Mouse (Mus musculus): ENCODE results near the gene Etv2.

Etv2 gene

DNA sequence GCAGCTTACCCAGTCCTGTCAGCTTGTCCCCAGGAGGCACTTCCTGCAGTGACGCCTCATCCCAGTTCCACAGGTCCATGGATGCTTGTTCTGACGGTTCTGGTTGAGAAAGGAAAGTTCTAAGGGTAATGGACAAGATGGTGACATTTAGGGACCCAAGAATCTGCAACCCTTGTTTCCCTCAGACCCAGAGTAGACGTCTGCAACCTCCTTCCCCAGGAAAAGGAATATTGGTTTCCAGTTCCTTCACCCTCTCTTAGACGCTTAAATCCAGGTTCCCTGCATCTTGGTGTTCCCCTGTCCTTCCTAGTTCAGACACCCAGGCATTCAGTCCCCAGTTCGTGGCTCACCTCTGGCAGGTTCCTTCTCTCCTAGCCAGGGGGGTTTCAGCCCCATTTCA is at the start of gene Etv2:
Etv2 (minus strand) TSS at position 101 of the 400 bp plus-strand sequence.
- CTCF ChIA-PET = interaction anchor here (0.5 to 0.7 kb wide), 2 partner anchors 22 to 270 kb away, joined by 3 to 8 read pairs; no protein-coding TSS in a partner anchor

DNA sequence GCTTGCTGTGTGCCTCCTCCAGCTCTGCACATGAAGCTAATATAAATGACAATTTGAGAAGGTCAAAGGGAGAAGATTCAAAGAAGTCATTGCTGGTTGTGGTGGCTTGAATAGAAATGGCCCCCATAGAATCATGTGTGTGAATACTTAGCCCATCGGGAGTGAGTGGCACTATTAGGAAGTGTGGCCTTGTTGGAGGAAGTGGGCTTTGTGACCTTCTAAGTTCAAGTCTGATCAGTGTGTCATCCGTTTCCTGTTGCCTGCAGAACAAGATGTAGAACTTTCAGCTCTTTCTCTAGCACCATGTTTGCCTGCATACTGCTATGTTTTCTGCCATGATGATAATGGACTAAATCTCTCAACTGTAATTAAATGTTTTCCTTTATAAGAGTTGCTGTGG is 47.8 kb upstream of the Etv2 start:
- CTCF ChIA-PET = interaction anchor here (0.6 kb wide), 1 partner anchor 177 kb away, joined by 9 read pairs; no protein-coding TSS in a partner anchor

DNA sequence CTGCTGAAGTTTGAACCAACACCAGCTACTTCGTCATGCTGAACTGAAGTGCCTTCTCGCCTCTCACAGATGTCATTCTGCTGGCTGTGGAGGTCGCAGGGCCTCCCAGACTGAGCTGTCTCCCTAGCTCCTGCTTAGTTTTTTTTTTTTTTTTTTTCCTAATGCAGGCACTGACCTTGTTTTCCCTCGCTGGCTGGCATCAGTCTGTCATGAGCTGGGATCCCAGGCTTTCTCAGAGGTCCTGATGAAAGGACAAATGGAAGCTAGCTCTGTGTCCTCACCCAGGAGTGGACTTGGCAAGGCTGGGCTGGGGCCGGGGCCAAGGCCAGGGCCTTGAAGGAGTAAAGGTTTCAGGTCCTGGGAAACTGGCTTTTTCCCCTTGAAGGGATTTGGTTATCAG is 46.2 kb upstream of the Etv2 start:
- CTCF ChIA-PET = no interaction called here

DNA sequence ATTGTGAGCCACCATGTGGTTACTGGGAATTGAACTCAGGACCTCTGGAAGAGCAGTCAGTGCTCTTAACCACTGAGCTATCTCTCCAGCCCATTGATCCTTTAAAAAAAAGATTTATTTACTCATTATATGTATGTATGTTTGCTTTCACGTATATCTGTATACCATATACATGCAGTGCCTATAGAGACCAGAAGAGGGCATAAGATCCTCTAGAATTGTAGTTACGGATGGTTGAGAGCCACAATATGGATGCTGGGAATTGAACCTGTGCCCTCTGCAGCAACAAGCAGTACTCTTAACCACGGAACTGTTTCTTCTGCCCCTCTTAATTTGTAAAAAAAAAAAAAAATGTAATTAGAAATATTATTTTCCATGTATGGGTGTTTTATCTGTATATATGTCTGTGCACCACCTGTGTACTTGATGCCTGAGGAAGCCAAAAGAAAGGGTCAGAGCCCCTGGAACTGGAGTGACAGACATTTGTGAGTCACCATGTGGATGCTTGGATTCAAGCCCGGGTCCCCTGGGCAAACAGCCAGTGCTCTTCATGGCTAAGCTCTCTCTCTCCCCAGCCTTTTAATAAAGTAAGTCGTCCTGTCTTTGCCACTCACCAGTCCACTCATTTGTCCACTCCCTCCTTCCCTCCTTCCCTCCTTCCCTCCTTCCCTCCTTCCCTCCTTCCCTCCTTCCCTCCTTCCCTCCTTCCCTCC is 42.8 kb upstream of the Etv2 start:
- CTCF ChIA-PET = no interaction called here

DNA sequence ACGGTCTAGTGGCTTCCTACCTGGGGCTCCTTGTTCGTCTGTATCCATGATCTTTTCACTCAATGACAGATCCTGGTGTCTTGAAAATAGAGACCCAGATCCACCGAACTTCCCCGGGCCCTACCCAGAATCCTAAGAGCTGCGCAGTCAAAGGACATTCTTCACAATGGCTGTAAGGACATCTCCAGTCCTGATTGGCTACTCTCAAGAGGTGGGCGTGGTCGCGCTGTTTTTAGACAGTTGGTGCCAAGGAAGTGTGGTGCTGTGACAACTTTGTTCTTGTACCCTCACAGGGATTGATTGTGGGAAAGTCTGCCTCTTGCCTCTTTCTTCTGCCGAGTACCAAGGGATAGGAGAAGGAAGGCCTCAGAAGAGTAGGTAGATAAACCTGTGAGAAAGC is 35.8 kb upstream of the Etv2 start, which contains the start of gene Pmis2:
Pmis2 (minus strand) TSS at position 126 of the 400 bp plus-strand sequence.
- CTCF ChIA-PET = no interaction called here

DNA sequence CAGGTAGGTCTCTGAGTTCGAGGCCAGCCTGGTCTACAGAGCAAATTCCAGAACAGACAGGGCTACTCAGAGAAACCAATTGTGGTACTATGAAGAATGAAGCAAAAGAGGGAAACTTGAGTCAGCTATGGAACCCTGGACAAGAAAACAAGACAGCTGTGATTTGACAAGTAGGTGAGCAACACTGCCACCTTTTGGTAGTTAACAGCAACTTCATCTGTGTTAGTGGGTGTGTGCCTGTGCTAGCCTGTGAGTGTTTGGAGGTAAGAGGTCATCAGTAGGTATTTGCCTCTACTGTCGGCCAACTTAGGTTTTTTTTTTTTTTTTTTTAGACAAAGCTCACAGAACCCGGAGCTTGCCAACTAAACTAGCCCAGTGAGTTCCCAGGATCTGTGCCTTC is 33.6 kb upstream of the Etv2 start:
- CTCF ChIA-PET = no interaction called here

DNA sequence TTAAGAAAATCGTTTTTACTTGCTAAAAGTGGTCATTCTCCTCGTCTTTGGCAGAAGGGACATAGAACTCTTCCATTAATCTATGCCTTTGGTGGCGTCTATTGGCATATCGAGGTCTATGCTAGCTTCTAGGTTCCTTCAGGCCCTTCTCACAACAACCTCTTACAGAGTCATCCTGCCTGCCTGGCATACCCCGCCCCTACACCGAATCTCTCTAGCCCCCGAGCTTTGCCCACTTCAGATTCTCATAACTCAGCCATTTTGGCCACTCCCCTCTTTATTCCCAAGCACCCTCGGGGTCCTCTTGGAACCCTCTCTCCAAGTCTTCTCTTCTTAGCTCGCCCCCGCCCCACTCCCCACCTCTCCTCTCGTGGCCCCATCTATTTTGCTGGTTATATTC is 29.7 kb upstream of the Etv2 start:
- CTCF ChIA-PET = no interaction called here

DNA sequence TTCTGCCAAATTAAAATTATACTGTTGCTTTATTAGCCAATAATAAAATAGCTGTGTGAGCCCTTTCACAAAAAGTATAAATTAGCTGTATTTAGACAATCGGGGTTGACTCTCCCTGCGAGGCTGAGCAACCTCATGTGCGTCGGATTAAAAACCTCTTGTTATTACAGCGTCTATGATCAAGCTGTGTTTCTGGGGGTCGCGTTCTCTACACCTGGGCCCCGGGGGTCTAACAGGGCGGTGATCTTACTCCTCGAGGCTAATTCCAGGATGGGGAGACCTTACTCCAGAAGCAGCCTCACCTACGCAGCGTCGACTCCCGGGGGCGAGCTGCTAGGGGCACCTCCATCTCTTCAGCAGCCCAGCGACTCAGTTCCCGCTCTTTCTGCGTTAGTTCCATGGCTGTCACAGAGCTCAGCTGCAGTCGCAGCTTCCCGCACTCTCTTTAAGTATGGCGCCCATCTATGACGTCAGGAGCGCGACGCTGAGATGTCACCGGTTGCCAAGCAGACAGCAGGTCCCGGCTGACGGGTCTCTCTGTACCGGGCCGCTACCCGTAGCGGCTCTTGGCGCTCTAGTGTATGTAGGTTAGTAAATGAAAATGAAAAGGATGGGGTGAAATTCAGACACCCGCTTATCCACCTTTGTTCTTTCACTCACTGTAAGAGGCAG is 29.0 kb upstream of the Etv2 start, which contains the start of gene Haus5:
Haus5 (minus strand) TSS at position 466 of the 672 bp plus-strand sequence.
- CTCF ChIA-PET = interaction anchor here (0.6 kb wide), 1 partner anchor 49 kb away, joined by 3 read pairs; no protein-coding TSS in a partner anchor

DNA sequence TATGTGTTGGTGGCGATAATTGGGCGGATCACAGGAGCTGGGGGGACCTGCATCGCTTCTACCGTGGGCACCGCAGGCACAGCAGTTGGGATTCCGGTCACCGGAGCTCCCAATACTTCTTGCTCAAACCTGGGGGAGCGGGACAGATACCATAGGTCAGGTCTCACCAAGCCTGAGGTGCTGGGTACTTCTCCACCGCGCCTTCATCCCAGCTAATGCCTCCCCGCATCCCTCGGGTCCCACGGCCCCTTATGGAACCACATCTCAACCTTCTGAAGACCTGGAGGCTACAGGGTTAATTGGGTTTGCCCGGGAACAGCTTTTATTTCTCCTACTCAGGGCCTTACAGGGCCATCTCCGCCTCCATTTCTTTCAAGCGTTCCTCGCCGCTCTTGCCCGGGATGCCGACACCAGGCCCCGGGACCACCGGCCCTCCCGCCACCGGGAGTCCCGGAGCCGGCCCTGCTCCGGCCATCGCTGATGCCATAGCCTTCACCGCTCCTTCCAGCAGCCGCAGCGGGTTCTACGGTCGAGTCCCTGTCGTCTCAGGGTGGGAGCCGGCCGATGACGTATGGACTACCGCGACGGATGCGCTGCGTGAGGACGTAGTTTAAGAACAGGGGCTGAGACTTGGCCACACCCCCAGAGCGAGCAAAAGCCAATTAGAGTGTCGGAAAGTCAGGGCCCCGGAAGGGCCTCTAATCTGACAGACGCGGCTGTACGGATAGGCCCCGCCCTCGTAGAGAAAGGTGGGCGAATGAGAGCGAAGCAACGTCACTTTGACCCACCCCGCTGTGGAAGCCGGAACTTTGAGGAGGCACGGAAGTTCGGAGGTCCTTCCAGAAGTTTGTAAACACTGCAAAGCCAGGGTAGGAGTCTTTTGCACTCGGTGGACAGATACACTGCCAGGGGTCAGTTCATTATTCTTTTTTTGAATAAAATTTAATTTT is 14.2 kb upstream of the Etv2 start, which contains the start of gene Rbm42:
Rbm42 (minus strand) TSS at position 727 of the 950 bp plus-strand sequence.
- CTCF ChIA-PET = interaction anchor here (0.6 to 1.2 kb wide), 3 partner anchors 15 to 117 kb away, joined by 3 read pairs; no protein-coding TSS in a partner anchor

DNA sequence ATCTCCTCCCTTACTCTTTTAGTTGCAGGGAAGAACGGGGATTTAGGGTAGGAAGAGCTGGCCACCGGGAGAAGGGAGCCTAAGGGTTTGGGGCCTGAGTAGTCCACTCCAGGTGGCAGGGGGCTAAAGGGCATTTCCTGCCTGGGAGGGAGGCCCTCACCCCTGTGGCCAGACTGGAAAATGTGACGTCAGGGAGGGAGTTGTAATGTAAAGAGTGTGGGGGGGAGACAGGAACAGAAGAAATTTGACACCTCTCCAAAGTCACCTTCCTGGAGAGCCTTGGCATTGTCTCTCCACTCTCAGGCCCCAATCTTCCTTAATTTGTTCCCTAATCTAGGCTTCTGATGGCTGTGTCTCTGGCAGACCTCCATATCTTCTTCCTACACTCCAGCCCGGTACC is 3.4 kb upstream of the Etv2 start:
- CTCF ChIA-PET = no interaction called here

DNA sequence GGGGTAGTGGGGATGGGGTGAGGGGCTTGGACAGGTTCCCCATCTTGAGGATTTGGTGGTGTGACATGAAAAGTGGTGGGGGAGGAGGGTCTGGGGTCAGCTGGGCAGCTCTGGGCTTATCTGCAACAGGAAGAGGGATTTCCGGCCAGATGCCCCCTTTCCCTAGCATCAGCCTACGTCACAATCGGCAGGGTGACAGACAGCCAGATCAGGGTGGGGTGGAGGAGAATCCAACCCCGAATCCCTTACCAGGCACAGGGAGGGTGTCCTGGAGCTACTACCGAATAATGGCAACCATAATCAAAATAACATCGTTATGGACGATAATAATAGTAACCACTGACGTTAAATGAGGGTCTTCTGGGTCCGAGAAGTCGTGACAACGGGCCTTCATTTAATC is 743 bp upstream of the Etv2 start:
- CTCF ChIA-PET = interaction anchor here (0.7 kb wide), 1 partner anchor 22 kb away, joined by 3 read pairs; no protein-coding TSS in a partner anchor

DNA sequence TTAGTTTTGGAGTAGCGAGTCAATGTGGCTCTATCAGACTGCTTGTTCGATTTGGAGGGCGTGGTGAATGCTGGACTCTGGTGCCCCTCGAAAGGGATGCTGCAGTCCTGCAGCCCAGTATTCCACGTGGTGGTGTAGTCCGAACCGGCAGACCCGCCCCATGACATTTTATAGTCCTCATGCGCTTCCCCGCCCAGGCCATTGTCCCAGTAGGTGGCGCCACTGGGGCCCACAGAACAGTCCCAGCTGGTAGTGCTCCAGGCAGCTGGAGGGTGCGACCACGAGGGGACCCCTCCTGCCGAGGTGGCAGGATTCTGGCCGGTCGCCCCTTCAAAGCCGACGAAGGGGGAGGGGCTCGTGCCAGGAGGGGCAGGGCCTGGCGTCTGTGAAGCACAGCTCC is 1.0 kb downstream of the Etv2 start:
- CTCF ChIA-PET = interaction anchor here (1.1 kb wide), 1 partner anchor 15 kb away, joined by 3 read pairs; the partner anchor contains the start of gene Rbm42

DNA sequence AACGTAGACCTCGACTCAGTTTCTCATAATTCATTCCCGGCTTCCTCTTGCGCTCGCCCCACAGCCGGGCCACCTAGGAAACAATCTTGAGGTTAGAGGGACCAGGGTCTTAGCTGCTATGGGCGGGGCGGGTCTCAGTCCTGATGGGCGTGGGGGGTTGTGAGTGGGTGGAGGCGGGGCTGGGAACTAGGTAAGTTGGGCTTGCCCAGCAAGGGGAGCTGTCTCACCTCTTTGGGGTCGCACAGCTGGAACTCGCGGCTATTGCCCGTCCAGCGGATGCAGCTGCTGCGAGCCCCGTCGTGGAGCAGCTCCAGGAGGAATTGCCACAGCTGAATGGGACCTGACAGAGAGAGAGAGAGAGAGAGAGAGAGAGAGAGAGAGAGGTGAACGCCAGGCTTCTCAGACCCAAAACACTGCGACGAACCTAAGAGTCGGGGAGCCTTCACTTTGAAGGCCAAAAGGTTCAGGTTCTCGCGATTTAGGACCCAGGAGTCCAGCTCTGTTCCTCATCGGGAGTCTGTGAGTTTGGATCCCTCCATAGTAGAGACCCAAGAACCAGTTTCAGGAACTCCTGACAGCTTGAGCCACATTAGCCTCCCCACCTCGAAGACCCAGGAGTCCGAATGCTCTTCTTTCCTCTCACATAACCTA is 1.8 kb downstream of the Etv2 start:
- CTCF ChIA-PET = interaction anchor here (1.1 kb wide), 1 partner anchor 16 kb away, joined by 3 read pairs; the partner anchor contains the start of gene Rbm42

DNA sequence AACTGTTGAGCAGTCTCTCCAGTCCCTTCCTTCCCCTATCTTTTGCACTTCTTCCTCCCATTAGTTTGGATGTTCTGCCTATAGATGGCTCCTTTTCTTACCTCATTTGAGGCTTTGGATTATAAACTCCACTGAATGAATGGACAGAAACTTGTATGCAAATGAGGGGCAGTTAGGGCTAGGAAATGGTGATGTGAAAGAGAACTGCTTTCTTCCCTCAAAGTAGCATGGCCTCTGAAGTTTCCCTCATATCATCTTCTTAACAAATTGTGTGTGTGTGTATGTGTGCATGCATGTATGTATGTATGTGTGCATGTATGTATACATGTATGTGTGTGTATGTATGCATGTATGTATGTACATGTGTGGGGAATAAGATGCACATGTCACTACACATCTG is 6.6 kb downstream of the Etv2 start:
- CTCF ChIA-PET = no interaction called here

DNA sequence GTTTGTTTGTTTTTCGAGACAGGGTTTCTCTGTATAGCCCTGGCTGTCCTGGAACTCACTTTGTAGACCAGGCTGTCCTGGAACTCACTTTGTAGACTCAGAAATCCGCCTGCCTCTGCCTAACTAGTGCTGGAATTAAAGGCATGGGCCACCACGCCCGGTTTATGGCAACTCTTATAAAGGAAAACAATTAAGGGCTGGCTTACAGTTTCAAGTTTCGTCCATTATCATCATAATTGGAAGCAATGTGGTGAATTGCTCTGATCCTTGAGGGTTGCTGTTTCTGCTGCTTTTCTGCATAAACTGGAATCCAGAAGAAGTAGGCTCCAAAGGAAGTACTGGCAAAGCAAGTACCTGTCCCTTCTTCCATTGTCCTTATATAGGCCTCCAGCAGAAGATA is 9.0 kb downstream of the Etv2 start:
- CTCF ChIA-PET = no interaction called here

DNA sequence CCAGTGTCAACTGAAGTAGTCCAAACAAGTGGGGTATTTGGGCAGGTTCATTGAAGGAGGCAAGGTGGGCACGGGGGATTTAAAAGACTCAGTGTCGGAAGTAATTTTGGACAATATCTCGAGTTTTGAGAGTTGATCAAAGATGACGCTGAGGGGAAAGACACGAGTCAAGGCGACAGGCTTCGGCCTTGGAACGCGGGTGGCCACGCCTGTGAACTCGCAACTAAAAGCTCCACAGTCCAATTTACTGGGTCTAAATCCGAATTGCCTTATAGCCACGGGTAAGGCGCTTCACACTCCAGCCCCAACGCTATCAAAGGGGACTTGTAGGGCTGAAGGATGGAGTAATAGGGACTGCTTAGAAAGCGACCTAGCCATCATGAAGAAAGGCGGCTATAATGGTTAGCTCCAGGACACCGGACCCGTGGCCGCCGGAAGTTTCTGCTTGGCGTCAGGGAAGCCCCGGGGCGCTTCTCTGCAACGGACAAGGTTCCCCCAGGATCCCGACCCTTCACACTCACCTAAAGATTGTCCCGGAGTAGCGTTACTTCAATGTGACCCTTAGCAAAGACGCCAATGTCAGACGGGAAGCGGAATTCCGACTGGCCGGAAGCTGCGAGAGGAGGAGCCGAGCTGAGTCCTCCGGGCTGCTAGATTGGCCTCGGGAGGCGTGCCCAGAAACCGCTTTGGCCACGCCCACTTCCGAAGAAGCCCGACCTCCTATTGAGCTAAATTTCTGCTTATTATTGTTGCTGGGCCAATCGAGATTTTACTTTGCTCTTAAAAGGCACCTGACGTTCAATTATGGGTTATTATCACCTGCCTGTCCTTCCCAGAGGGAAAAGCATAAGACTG is 9.9 kb downstream of the Etv2 start, which contains the start of gene Cox6b1:
Cox6b1 (minus strand) TSS at position 622 of the 855 bp plus-strand sequence.
- CTCF ChIA-PET = interaction anchor here (0.6 to 1.6 kb wide), 8 partner anchors 10 to 833 kb away, joined by 3 to 10 read pairs (median 4); partner anchors contain the start of gene Proser3

DNA sequence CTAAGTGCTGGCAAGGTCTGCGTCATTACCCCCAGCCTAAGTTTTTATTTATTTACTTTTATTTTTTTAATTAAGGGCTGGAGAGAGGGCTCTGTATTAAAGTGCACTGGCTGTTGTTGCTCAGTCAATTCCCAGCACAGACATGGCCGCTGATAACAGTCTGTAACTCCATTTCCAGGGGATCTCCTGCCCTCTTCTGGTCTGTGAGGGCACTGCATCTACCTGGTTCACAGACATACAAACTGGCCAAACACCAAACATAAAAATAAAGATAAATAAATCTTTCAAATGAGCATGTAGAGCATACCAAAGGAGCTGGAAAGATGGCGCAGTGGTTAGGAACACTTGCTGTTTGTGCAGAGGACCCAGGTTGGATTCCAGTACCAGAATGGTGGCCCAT is 16.4 kb downstream of the Etv2 start:
- CTCF ChIA-PET = no interaction called here

DNA sequence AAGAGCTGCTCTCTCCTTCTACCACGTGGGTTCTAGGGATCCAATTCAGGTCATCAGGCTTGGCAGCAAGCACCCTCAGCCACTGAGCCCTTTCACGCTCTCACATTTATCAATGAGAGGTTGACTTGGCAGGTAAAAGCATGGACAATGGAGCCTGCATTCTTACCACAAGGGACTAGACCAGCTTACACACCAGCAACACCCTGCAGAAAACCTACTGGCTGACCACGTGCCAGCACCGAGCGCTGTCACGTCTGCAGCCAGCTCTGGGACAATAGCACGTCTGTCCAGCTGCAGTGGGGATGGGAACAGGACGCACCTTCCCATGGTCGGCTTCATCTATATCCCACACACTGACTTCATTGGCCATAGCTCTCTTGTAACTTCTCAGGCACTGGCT is 17.0 kb downstream of the Etv2 start:
- CTCF ChIA-PET = no interaction called here

DNA sequence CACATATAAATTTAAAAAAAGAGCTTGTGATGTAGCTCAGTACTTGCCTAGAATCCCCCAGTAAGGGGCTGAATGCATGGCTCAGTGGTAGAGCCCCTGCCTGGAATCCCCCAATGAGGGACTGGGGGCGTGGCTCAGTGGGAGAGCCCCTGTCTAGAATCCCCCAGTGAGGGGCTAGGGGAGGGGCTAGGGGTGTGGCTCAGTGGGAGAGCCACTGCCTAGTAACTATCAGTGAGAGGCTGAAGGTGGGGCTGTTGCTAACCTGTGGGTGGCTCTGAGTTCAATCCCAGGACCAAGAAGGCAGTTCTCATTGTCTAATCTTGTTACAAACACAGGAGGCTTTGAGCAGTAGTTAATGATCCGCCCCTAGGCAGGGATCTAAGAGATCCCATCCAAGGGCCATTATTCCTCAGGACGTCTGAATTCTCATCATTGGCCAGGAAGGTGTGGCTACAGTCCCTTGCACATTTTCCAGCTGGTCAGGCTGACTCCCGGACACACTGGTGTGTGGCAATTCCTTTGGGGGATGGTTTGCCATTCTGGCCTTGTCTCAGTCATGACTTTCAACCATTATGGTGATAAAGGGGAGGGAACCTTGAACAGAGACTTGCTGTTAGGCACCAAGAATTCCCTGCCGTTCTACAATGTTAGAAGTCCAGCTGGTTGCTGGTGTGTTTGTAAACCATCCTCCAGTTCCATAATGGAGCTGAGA is 20.4 kb downstream of the Etv2 start:
- CTCF ChIA-PET = interaction anchor here (1.5 to 2.9 kb wide), 2 partner anchors 10 to 21 kb away, joined by 4 to 10 read pairs; partner anchors contain the start of gene Cox6b1

Data from spleen, embryonic (tissue).